8 mouse cellular contexts compared by ENCODE assay signal in genomic region chr1:126593044-126593805, GRCm38 (mm10).
DNase-seq lines count a peak whose midpoint lies in the region; ATAC-seq and TF ChIP-seq lines count a peak whose summit lies in the region.
"Had no signal": no experiment of that assay in that cellular context is flagged by ENCODE, and none has a peak within 500 bp of the region (broad histone marks: within the 10 kb centered on the region; RNA-seq: fewer than 3 reads in every experiment).

No protein-coding gene starts in this region.

- H3K4me2 ChIP-seq in liver, embryonic 15.5 days: no peak overlapping the region
- H3K4me2 ChIP-seq in forebrain, postnatal 0 days (ENCODE audit: low read depth): no peak overlapping the region

- 0 out of 2 replicates have a peak, but pooled peaks cover 5% of the 10 kb centered on the region for H3K4me1 ChIP-seq in kidney, adult 2 months (ENCODE audit: control insufficient read depth, insufficient read depth, low read length)
- peaks cover 3% of the 10 kb centered on the region; the same call in 1 of the 2 replicates for H3K4me1 ChIP-seq in liver, embryonic 15.5 days (replicated peaks)
- 0 out of 2 replicates have a peak, but pooled peaks cover 3% of the 10 kb centered on the region for H3K4me1 ChIP-seq in forebrain, postnatal 0 days (ENCODE audit: insufficient read depth)

- no peak for TF ChIP-seq CTCF in kidney, adult 2 months (conservative IDR thresholded peaks at IDR 0.05; ENCODE audit: insufficient read depth, insufficient read length, low read depth, low read length)
- TF ChIP-seq CTCF in forebrain, postnatal 0 days (IDR thresholded peaks at IDR 0.05; ENCODE audit: low read depth): no peak

- H3K4me3 ChIP-seq in kidney, adult 2 months (ENCODE audit: insufficient read depth, low read depth, low read length): no peak overlapping the region
- H3K4me3 ChIP-seq in liver, embryonic 15.5 days (replicated peaks): no peak overlapping the region
- no peak overlapping the region for H3K4me3 ChIP-seq in forebrain, postnatal 0 days (ENCODE audit: low read depth, low read length)
- H3K4me3 ChIP-seq: left cerebral cortex, adult 2 months had no signal

- H3K27ac ChIP-seq in kidney, adult 2 months (ENCODE audit: insufficient read depth, low read depth, low read length): no peak overlapping the region
- peak overlapping the region; percentile 51; the same call in 1 of the 2 replicates for H3K27ac ChIP-seq in liver, embryonic 15.5 days (replicated peaks)
- H3K27ac ChIP-seq in forebrain, postnatal 0 days (ENCODE audit: low read depth, low read length): no peak overlapping the region
- H3K27ac ChIP-seq: left cerebral cortex, adult 2 months had no signal

- H3K36me3 ChIP-seq in kidney, adult 2 months (ENCODE audit: control insufficient read depth, insufficient read depth, low read length): no peaks in the 10 kb centered on the region
- no peaks in the 10 kb centered on the region for H3K36me3 ChIP-seq in liver, embryonic 15.5 days (replicated peaks)
- no peaks in the 10 kb centered on the region for H3K36me3 ChIP-seq in forebrain, postnatal 0 days (ENCODE audit: insufficient read depth)

- no peaks in the 10 kb centered on the region for H3K9me3 ChIP-seq in liver, embryonic 15.5 days (replicated peaks)
- no peaks in the 10 kb centered on the region for H3K9me3 ChIP-seq in forebrain, postnatal 0 days (ENCODE audit: low read length)

- peak; percentile 38 for DNase-seq in kidney, adult 2 months
- no peak for DNase-seq in kidney, adult 9 months
- DNase-seq in heart, postnatal 14 days: peak; percentile 17 to 43
- DNase-seq in urinary bladder, adult 2 months (ENCODE audit: low spot score): peak; percentile 37
- DNase-seq in right cerebral cortex, postnatal 25 days: no peak
- no peak for DNase-seq in forebrain, postnatal 0 days

- no peak overlapping the region for H3K9ac ChIP-seq in liver, embryonic 15.5 days
- no peak overlapping the region for H3K9ac ChIP-seq in forebrain, postnatal 0 days

- intact Hi-C loops in heart, postnatal 14 days (cut with DNase I): no loop called here

- peak; percentile 72; the same call in 1 of the 2 replicates for ATAC-seq in liver, embryonic 15.5 days (ENCODE audit: insufficient read depth)
- ATAC-seq in forebrain, postnatal 0 days: no peak

- WGBS in kidney, adult 2 months: 45% methylated on average over 7 of the region's 7 CpGs
- whole genome bisulfite sequencing in liver, embryonic 15.5 days (ENCODE audit: insufficient replicate concordance): 41% methylated on average over 7 of the region's 7 CpGs
- WGBS in forebrain, postnatal 0 days: 58% methylated on average over 7 of the region's 7 CpGs

- no peak for TF ChIP-seq POLR2A in kidney, adult 2 months (IDR thresholded peaks at IDR 0.05; ENCODE audit: low read depth, low read length)

- H3K27me3 ChIP-seq in kidney, adult 2 months (replicated peaks; ENCODE audit: control insufficient read depth, insufficient read depth, low read length): no peaks in the 10 kb centered on the region
- H3K27me3 ChIP-seq in liver, embryonic 15.5 days: no peaks in the 10 kb centered on the region
- H3K27me3 ChIP-seq in forebrain, postnatal 0 days (ENCODE audit: insufficient read depth, low read length): no peaks in the 10 kb centered on the region

Comparison
In these comparisons a context has a peak if more than half of its experiments do, and no peak if none do; other contexts are left out.
1. DNase-seq: peak in kidney, adult 2 months (single experiment), heart, postnatal 14 days (2 of 2) and urinary bladder, adult 2 months (single experiment); none in kidney, adult 9 months (single experiment), right cerebral cortex, postnatal 25 days (single experiment) and forebrain, postnatal 0 days (single experiment).